Mouse (Mus musculus): ENCODE results near the gene Gm17428.

DNA sequence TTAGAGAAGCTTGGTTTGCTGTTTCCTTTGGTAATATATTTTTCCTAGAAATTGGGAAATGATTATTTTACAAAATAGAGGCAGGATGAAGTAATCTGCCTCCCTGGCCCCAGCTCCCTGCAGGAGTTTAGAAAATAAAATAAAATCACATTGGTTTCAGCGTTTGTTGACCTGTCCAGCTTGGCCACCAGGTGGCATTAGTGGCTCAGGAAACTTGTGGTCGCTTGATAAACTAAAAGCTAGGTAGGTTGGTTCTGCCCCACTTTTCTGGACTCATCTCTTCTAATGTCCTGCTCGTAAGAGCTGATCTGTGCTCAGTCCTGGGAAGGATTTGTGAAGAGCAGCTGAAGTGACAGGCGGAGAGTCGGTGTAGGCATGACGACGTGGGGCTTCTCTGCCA is 47.5 kb downstream of the Gm17428 start:
- TF ChIP-seq POLR2A (IDR thresholded peaks at IDR 0.05; ENCODE audit: borderline replicate concordance, control insufficient read depth, low read depth, low read length) (no peak), CTCF (IDR thresholded peaks at IDR 0.05; ENCODE audit: control insufficient read depth, insufficient read depth, low read length) (peak; percentile 39)
